Mouse (Mus musculus) left cerebral cortex, postnatal 10 days (tissue): ENCODE results near the gene Rps16. TPM values are rescaled to one million over a fixed set of nuclear protein-coding genes. Genes with fewer than 3 reads are reported as not detected.

Source experiments
- total RNA-seq, 2 experiments: library from RNA; stranded (reverse); gene quantifications; 2 replicates each; pipeline ENCODE4 v1.2.3; 2021

The Rps16 gene
- total RNA-seq, 2 experiments from 2014 or later = 642 to 668 TPM

Other genes starting within 250 kb of the Rps16 start
- gene 9530053A07Rik, start 221.2 kb upstream of the Rps16 start, total RNA-seq = not detected
- 10 to 100 TPM; 69.4 to 74.5 TPM for gene Fbl, start 180.9 kb upstream of the Rps16 start, total RNA-seq
- 10 to 100 TPM; 32.9 to 34.8 TPM for gene Dyrk1b, start 171.2 kb upstream of the Rps16 start, total RNA-seq
- 10 to 100 TPM; 73.5 to 79.5 TPM for gene Eid2, start 82.8 kb upstream of the Rps16 start, total RNA-seq
- gene Eid2b, start 72.9 kb upstream of the Rps16 start, total RNA-seq = 10 to 100 TPM; 41.8 to 44.2 TPM
- 1 to 10 TPM; 2.9 to 4.5 TPM for gene Selenov, start 59.5 kb upstream of the Rps16 start, total RNA-seq
- 1 to 10 TPM; 1.8 to 3.1 TPM for gene Dll3, start 48.4 kb upstream of the Rps16 start, total RNA-seq
- 10 to 100 TPM; 44.7 to 49.0 TPM for gene Timm50, start 38.6 kb upstream of the Rps16 start, total RNA-seq
- gene Supt5, start 11.9 kb upstream of the Rps16 start, total RNA-seq = 100 to 1,000 TPM; 113 to 114 TPM
- 10 to 100 TPM; 10.0 to 12.3 TPM for gene Plekhg2, start 21.9 kb downstream of the Rps16 start, total RNA-seq
- 1 to 10 TPM; 1.8 to 2.4 TPM for gene Zfp36, start 29.6 kb downstream of the Rps16 start, total RNA-seq
- 10 to 100 TPM; 18.5 to 19.3 TPM for gene Med29, start 42.1 kb downstream of the Rps16 start, total RNA-seq
- 10 to 100 TPM; 65.3 to 66.1 TPM for gene Paf1, start 42.3 kb downstream of the Rps16 start, total RNA-seq
- 1 to 10 TPM; 3.3 to 5.0 TPM for gene Gmfg, start 86.8 kb downstream of the Rps16 start, total RNA-seq
- gene Lrfn1, start 101.3 kb downstream of the Rps16 start, total RNA-seq = 100 to 1,000 TPM; 106 to 112 TPM
- not detected for gene Ifnl2, start 159.8 kb downstream of the Rps16 start, total RNA-seq
- not detected for gene Ifnl3, start 172.2 kb downstream of the Rps16 start, total RNA-seq
- gene Sycn, start 190.2 kb downstream of the Rps16 start, total RNA-seq = not detected
- under 1 TPM in 1 of 2 experiments, not detected in 1; 0.21 TPM for gene Nccrp1, start 196.6 kb downstream of the Rps16 start, total RNA-seq
- 10 to 100 TPM; 55.9 to 58.4 TPM for gene Samd4b, start 247.5 kb downstream of the Rps16 start, total RNA-seq
- gene Pak4, start 247.5 kb downstream of the Rps16 start, total RNA-seq = 1 to 10 TPM; 7.7 to 8.2 TPM